Mouse (Mus musculus) ES-Bruce4 (cell line): ENCODE measurements around the gene Nphp4.

Experiments used
- CTCF ChIP-seq: IDR thresholded peaks from one replicate; pipeline ENCODE4 v1.8.1; 2011; ENCODE audit warnings: low read depth, low read length
- POLR2A ChIP-seq: IDR thresholded peaks from one replicate; pipeline ENCODE4 v1.8.1; 2011; ENCODE audit warnings: low read length; ENCODE audit not compliant: insufficient read depth

DNA sequence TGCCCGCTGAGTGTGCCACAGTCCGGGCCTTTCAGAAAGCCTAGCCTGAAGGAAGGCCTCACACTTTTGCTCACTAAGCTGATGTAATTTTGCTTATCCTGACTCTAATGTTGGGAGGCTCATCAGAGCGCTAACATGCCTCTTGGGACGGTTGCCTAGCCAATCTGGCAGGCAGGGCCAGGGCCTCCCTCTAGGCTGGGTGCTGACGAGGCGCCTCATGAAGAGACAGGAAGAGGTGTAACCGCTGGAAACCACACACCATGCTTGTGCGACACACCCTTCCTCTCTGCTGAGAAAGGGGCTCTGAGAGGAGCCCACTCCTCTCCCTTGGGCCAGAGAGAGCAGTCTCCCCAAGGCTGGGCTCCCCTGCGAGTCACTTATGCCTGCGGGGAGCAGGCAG, 30.3 kb upstream of the Nphp4 start:
- TF ChIP-seq POLR2A, result no peak
- TF ChIP-seq CTCF, result no peak
